Mouse (Mus musculus) liver, embryonic 11.5 days (tissue): ENCODE data around the gene Il9r. TPM values are rescaled to one million over a fixed set of nuclear protein-coding genes. Genes with fewer than 3 reads are reported as not detected.
A peak's percentile ranks its signal among the peaks of the same experiment; 100 is the strongest.

ENCODE experiments used
- ATAC-seq: fragments of 200-750 bp; cut with Nextera tagmentation; replicated peaks from 2 replicates; pipeline ENCODE4 v1.8.0; 2017; ENCODE audit warnings: moderate number of reproducible peaks, mild to moderate bottlenecking, moderate TSS enrichment, moderate library complexity; ENCODE audit not compliant: low FRiP score
- DNase-seq: peaks from one replicate; pipeline ENCODE4 v3.0.0-alpha.2; 2017; ENCODE audit warnings: low spot score
- H3K27ac ChIP-seq: fragments of 300-500 bp; sonication (generic); 2 replicates; pipeline ENCODE4 v1.5.1; 2014; ENCODE audit warnings: mild to moderate bottlenecking, low read depth, low read length, control low read depth
- H3K27me3 ChIP-seq: fragments of 300-500 bp; sonication (generic); replicated peaks from 2 replicates; pipeline ENCODE4 v1.6.1; 2014; ENCODE audit warnings: low read length, mixed read lengths; ENCODE audit not compliant: control insufficient read depth, insufficient read depth
- H3K36me3 ChIP-seq: fragments of 300-500 bp; sonication (generic); 2 replicates; pipeline ENCODE4 v1.6.1; 2014; ENCODE audit warnings: mild to moderate bottlenecking, low read length, moderate library complexity, mixed read lengths; ENCODE audit not compliant: control insufficient read depth, insufficient read depth
- H3K4me1 ChIP-seq: fragments of 300-500 bp; sonication (generic); replicated peaks from 2 replicates; pipeline ENCODE4 v1.6.1; 2014; ENCODE audit warnings: low read length, mixed read lengths; ENCODE audit not compliant: control insufficient read depth, insufficient read depth
- H3K4me2 ChIP-seq: fragments of 300-500 bp; sonication (generic); 2 replicates; pipeline ENCODE4 v1.6.1; 2014; ENCODE audit warnings: mild to moderate bottlenecking, control low read depth, moderate library complexity
- H3K4me3 ChIP-seq: fragments of 300-500 bp; sonication (generic); 2 replicates; pipeline ENCODE4 v1.5.1; 2014; ENCODE audit warnings: low read depth, low read length, control low read depth
- H3K9ac ChIP-seq: fragments of 300-500 bp; sonication (generic); 2 replicates; pipeline ENCODE4 v1.6.1; 2014; ENCODE audit warnings: low read depth, low read length, control low read depth
- H3K9me3 ChIP-seq: fragments of 300-500 bp; sonication (generic); 2 replicates; pipeline ENCODE4 v1.6.1; 2016; ENCODE audit warnings: low read length, inconsistent platforms, mixed read lengths; ENCODE audit not compliant: control insufficient read depth
- WGBS: fragments of 180-500 bp; shearing (Covaris S2); extraction: QIAGEN DNeasy Blood & Tissue Kit; methylation state at CpG from one replicate; pipeline ENCODE4 v1.1.7; 2014; 5-methylcytosine and 5-hydroxymethylcytosine counted together
- polyA plus RNA-seq: library from polyadenylated mRNA; unstranded; fragments of >200 nt; fragmentation: Nextera tagmentation; extraction: Ambion mirVana; gene quantifications from 2 replicates; pipeline ENCODE4 v1.2.1, GENCODE M21; 2014

Il9r gene
- polyA plus RNA-seq = 0.53 and 0.62 TPM in 2 replicates

DNA sequence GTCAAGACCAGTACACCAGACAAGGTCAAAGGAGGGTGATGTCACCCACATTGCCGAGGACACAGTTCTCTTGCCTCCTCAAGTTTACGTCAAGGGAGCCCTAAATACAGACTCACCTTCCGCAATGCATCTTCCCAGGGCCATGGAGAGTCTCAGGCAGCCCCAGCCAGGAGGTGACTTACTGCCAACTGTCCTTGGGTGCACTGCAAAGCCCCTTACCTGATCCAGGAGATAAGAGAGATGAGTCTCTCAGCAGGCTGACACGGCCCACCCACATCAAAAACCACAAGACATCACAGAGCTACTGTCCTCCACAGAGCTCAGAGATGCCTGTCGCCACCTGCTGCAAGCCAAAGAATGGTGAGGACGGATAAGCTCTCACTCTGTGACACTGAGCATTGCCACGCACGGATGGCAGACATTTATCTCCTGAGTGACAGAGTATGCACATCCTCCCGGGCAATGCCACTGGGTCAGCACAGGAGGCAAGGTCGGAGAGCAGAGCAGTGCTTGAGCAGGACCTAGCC lies at the start of gene Il9r:
TSS of gene Il9r (minus strand) at position 205 of the 527 bp plus-strand sequence.
- Histone ChIP-seq H3K9me3 (no peaks in the 10 kb centered on the region), H3K36me3 (no peaks in the 10 kb centered on the region), H3K4me1 (peaks cover 33% of the 10 kb centered on the region), H3K27ac (no peak within 1 kb of the TSS), H3K4me3 (no peak within 1 kb of the TSS), H3K9ac (peak within 1 kb of the TSS; percentile 34; the same call in 1 of the 2 replicates), H3K27me3 (no peaks in the 10 kb centered on the region), H3K4me2 (peak within 1 kb of the TSS; percentile 22)
- ATAC-seq (peak; percentile 20), DNase-seq (no peak)
- 36% methylated on average over 10 of the region's 10 CpGs for WGBS

- Histone ChIP-seq H3K4me1 (peaks cover 47% of the 10 kb centered on the region), H3K9ac (no peak overlapping the region), H3K27ac (peak overlapping the region; percentile 78; the same call in 1 of the 2 replicates), H3K4me3 (no peak overlapping the region), H3K36me3 (peaks cover 11% of the 10 kb centered on the region), H3K27me3 (no peaks in the 10 kb centered on the region), H3K4me2 (no peak overlapping the region), H3K9me3 (no peaks in the 10 kb centered on the region)
- 78% methylated on average over 3 of the region's 3 CpGs for WGBS
- ATAC-seq = no peak
- no peak for DNase-seq
These were observed 48.3 kb upstream of the Il9r start for GRCm38 (mm10) chr11:32248350-32248749.

DNA sequence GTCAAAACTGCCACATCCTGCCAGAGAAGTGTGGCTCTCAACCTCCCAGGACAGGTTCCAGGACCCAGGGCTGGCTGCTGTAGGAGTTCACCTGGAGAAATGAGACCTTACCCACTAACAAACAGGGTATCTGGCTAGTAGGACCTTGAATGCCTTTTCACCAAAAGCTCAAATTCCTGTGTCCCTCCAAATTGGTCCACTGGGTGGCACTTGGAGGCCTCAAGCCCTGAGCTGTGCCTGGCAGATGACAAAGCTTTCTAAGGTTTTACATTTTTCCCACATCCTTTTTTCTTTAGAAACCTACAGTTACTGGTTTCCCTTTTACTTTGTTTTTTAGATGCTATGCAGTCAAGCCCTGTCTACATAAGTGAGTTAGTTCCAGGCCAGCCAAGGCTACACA lies 47.0 kb upstream of the Il9r start:
- Histone ChIP-seq H3K9me3 (no peaks in the 10 kb centered on the region), H3K9ac (0 out of 2 replicates have a peak overlapping the region, but pooled peaks have one; percentile 31), H3K4me2 (no peak overlapping the region), H3K27me3 (no peaks in the 10 kb centered on the region), H3K36me3 (peaks cover 9% of the 10 kb centered on the region), H3K4me3 (no peak overlapping the region), H3K27ac (peak overlapping the region; percentile 78), H3K4me1 (peaks cover 58% of the 10 kb centered on the region)
- DNase-seq = no peak
- no peak for ATAC-seq

DNA sequence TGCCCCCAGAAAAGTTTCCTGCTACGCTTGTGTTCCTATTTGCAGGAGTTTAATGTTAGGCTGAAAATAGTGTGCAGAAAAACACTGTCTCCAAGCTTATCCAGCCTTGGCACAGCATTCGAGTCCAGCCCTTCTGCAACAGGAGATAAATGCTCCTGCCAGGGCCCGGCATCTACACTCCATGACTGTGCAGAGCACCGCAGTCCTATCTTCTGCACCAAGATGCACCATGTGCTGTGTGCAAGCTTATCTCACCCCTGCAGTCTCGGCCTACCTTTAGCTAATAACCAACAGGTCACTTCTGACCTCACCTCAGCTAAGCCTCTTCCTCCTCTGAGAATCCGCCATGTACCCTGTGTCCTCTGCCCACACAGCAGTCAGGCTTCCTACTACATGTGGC lies 45.5 kb upstream of the Il9r start:
- 49% methylated on average over 6 of the region's 6 CpGs for WGBS
- peak overlapping the region; percentile 97 for H3K27ac ChIP-seq
- ATAC-seq (peak; percentile 97), DNase-seq (no peak)
- peaks cover 9% of the 10 kb centered on the region for H3K36me3 ChIP-seq
- H3K27me3 ChIP-seq = no peaks in the 10 kb centered on the region
- peak overlapping the region; percentile 55 for H3K4me2 ChIP-seq
- H3K9me3 ChIP-seq = no peaks in the 10 kb centered on the region
- peak overlapping the region; percentile 67 for H3K9ac ChIP-seq
- H3K4me3 ChIP-seq = 0 out of 2 replicates have a peak overlapping the region, but pooled peaks have one; percentile 1
- H3K4me1 ChIP-seq = peaks cover 51% of the 10 kb centered on the region

DNA sequence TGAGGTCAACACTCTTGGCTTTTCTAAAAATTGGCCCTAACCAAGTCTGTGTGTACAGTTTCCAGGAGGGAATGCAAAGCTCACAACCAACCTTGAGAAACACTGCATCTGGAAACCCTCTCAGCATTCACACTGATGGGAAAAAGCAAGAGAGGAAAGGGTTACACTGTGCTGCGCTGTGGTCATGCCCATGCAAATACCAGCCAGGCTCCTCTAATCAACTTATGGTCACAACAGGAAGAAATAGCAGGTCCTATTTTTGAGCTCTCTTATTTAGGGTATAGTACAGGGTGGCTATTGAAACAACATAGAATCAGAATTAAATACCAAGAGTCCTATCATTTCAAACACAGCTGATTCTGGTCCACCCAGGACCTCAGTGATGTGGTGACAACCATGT lies 44.5 kb upstream of the Il9r start:
- peaks cover 7% of the 10 kb centered on the region for H3K36me3 ChIP-seq
- H3K27ac ChIP-seq = peak overlapping the region; percentile 97
- H3K9me3 ChIP-seq = no peaks in the 10 kb centered on the region
- WGBS = 83% methylated on average over 1 of the region's 1 CpGs
- H3K4me3 ChIP-seq = no peak overlapping the region
- H3K4me2 ChIP-seq = peak overlapping the region; percentile 55
- H3K4me1 ChIP-seq = peaks cover 42% of the 10 kb centered on the region
- H3K9ac ChIP-seq = peak overlapping the region; percentile 67
- no peaks in the 10 kb centered on the region for H3K27me3 ChIP-seq
- ATAC-seq (no peak), DNase-seq (no peak)

- Histone ChIP-seq H3K9ac (peak overlapping the region; percentile 67), H3K27ac (peak overlapping the region; percentile 97), H3K4me2 (no peak overlapping the region), H3K9me3 (no peaks in the 10 kb centered on the region), H3K36me3 (peaks cover 3% of the 10 kb centered on the region), H3K27me3 (no peaks in the 10 kb centered on the region), H3K4me1 (peaks cover 42% of the 10 kb centered on the region), H3K4me3 (no peak overlapping the region)
- ATAC-seq = no peak
- 77% methylated on average over 3 of the region's 3 CpGs for WGBS
- no peak for DNase-seq
These were observed 44.0 kb upstream of the Il9r start for GRCm38 (mm10) chr11:32244064-32244463.

DNA sequence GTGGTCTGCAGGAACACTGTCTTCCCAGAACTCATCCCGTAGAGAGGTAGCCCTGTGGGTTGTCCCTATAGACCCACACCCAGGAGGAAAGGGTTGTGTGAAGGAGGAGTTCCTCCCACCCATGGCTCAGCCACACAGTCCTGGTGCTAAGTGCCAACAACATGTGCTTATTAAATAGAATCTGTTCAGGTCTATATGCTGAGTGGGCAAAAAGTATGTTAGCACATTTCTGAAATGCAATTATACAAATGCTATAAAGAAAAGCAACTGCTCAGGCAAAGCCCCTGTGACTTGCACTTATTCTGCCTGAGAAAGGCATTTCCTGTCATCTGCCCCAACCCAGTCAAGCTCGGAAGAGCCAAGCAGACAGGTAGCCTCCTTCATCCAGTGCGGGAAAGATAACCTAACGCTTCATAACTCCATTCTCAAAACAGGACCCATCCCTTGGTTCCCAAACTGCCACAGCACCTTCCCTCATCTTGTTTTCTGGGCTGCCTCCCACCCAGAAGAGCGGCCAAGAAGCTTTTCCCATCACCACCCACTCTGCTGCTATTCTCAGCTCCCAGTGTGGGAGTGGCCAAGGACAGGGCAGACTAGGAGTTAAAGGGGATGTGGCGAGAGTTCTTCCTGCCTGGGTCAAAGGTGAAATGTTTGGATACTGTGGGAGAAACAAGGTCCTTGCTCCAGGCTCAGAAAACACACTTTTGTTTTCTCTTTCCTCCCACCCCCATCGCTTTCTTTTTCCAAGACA lies 43.3 kb upstream of the Il9r start:
- H3K27me3 ChIP-seq = no peaks in the 10 kb centered on the region
- DNase-seq = no peak
- H3K9ac ChIP-seq = peak overlapping the region; percentile 15; the same call in 1 of the 2 replicates
- peak overlapping the region; percentile 97 for H3K27ac ChIP-seq
- peaks cover 42% of the 10 kb centered on the region for H3K4me1 ChIP-seq
- H3K36me3 ChIP-seq = peaks cover 3% of the 10 kb centered on the region
- H3K4me3 ChIP-seq = no peak overlapping the region
- H3K9me3 ChIP-seq = no peaks in the 10 kb centered on the region
- WGBS = 69% methylated on average over 7 of the region's 7 CpGs
- H3K4me2 ChIP-seq = no peak overlapping the region
- ATAC-seq = no peak

- no peak for DNase-seq
- peaks cover 3% of the 10 kb centered on the region for H3K36me3 ChIP-seq
- H3K4me1 ChIP-seq = peaks cover 42% of the 10 kb centered on the region
- no peaks in the 10 kb centered on the region for H3K9me3 ChIP-seq
- H3K9ac ChIP-seq = peak overlapping the region; percentile 23; the same call in 1 of the 2 replicates
- peak overlapping the region; percentile 97 for H3K27ac ChIP-seq
- 86% methylated on average over 3 of the region's 3 CpGs for WGBS
- H3K27me3 ChIP-seq = no peaks in the 10 kb centered on the region
- no peak overlapping the region for H3K4me3 ChIP-seq
- ATAC-seq = peak; percentile 53
- no peak overlapping the region for H3K4me2 ChIP-seq
These were observed 42.1 kb upstream of the Il9r start for GRCm38 (mm10) chr11:32242209-32242608.

GRCm38 (mm10) chr11:32241391-32241790 lies 41.3 kb upstream of the Il9r start:
- no peak for DNase-seq
- ATAC-seq = no peak
- H3K27ac ChIP-seq = peak overlapping the region; percentile 97
- H3K4me1 ChIP-seq = peaks cover 35% of the 10 kb centered on the region
- H3K4me3 ChIP-seq = no peak overlapping the region
- H3K4me2 ChIP-seq = no peak overlapping the region
- H3K36me3 ChIP-seq = peaks cover 4% of the 10 kb centered on the region
- H3K9ac ChIP-seq = no peak overlapping the region
- no peaks in the 10 kb centered on the region for H3K9me3 ChIP-seq
- H3K27me3 ChIP-seq = no peaks in the 10 kb centered on the region
